Mouse (Mus musculus) MEL (cell line): ENCODE measurements around the gene Cyp21a1. TPM values are rescaled to one million over a fixed set of nuclear protein-coding genes. Genes with fewer than 3 reads are reported as not detected.

Experiments
- DNase-seq: peaks from one replicate; pipeline ENCODE4 v3.0.0; 2011; ENCODE audit warnings: low read depth, low spot score
- H3K27ac ChIP-seq: 2 replicates; pipeline ENCODE4 v1.5.1; 2012; ENCODE audit warnings: low read depth, mild to moderate bottlenecking, control low read depth, low read length, moderate library complexity; ENCODE audit not compliant: control insufficient read depth
- H3K27me3 ChIP-seq, 2 experiments: fragments of 150-350 bp in 1 of 2; sonication (generic) in 1 of 2; 2 replicates each; pipeline ENCODE4 v1.6.1; 2012; ENCODE audit warnings: low read length in 2 of 2, mild to moderate bottlenecking in 2 of 2, improper control_type of control experiment in 1 of 2, moderate library complexity in 1 of 2; ENCODE audit not compliant: insufficient read depth in 2 of 2, control insufficient read depth in 1 of 2
- H3K36me3 ChIP-seq, 2 experiments: 2 replicates each; pipeline ENCODE4 v1.6.1; 2012 to 2014; ENCODE audit warnings: low read length in 2 of 2, improper control_type of control experiment in 1 of 2, inconsistent platforms in 1 of 2, mild to moderate bottlenecking in 1 of 2; ENCODE audit not compliant: insufficient read depth in 2 of 2, control insufficient read depth in 1 of 2
- H3K4me1 ChIP-seq, 2 experiments: fragments of 150-350 bp in 1 of 2; sonication (generic) in 1 of 2; 2 replicates each; pipeline ENCODE4 v1.6.1; 2012; ENCODE audit warnings: low read length in 2 of 2, improper control_type of control experiment in 1 of 2, mild to moderate bottlenecking in 1 of 2; ENCODE audit not compliant: insufficient read depth in 2 of 2, control insufficient read depth in 1 of 2
- H3K4me3 ChIP-seq, 2 experiments: fragments of 150-350 bp in 1 of 2; sonication (generic) in 1 of 2; 2 replicates each; pipeline ENCODE4 v1.5.1; 2012; ENCODE audit warnings: low read depth in 2 of 2, low read length in 2 of 2, mild to moderate bottlenecking in 2 of 2, moderate library complexity in 2 of 2, control low read depth in 1 of 2, improper control_type of control experiment in 1 of 2; ENCODE audit not compliant: control insufficient read depth in 1 of 2, insufficient read depth in 1 of 2
- H3K79me2 ChIP-seq: 2 replicates; pipeline ENCODE4 v1.6.1; 2012; ENCODE audit warnings: mild to moderate bottlenecking, low read length, moderate library complexity; ENCODE audit not compliant: control insufficient read depth, poor library complexity, insufficient read depth
- H3K9ac ChIP-seq: 2 replicates; pipeline ENCODE4 v1.6.1; 2012; ENCODE audit warnings: low read depth, mild to moderate bottlenecking, control low read depth, low read length, moderate library complexity; ENCODE audit not compliant: control insufficient read depth, poor library complexity, severe bottlenecking
- H3K9me3 ChIP-seq: fragments of 150-350 bp; sonication (generic); replicated peaks from 2 replicates; pipeline ENCODE4 v1.6.1; 2012; ENCODE audit warnings: mild to moderate bottlenecking, low read length, improper control_type of control experiment, moderate library complexity; ENCODE audit not compliant: insufficient read depth
- BHLHE40 ChIP-seq: IDR thresholded peaks from 2 replicates; pipeline ENCODE4 v1.6.1; 2012; ENCODE audit warnings: low read depth, mild to moderate bottlenecking, inconsistent platforms, low read length, improper control_type of control experiment, borderline replicate concordance
- CHD1 ChIP-seq: IDR thresholded peaks from 2 replicates; pipeline ENCODE4 v1.6.1; 2012; ENCODE audit warnings: low read depth, mild to moderate bottlenecking, inconsistent platforms, low read length, improper control_type of control experiment
- ETS1 ChIP-seq: IDR thresholded peaks from 2 replicates; pipeline ENCODE4 v1.6.1; 2012; ENCODE audit warnings: low read depth, mild to moderate bottlenecking, inconsistent platforms, low read length, improper control_type of control experiment, moderate library complexity
- GATA1 ChIP-seq: IDR thresholded peaks from 2 replicates; pipeline ENCODE4 v1.6.1; 2011; ENCODE audit warnings: low read depth, low read length, improper control_type of control experiment
- MYB ChIP-seq: IDR thresholded peaks from 2 replicates; pipeline ENCODE4 v1.6.1; 2011; ENCODE audit warnings: mild to moderate bottlenecking, low read depth, low read length, improper control_type of control experiment
- MYC ChIP-seq: IDR thresholded peaks from 2 replicates; pipeline ENCODE4 v1.6.1; 2011; ENCODE audit warnings: low read depth, mild to moderate bottlenecking, low read length, improper control_type of control experiment, moderate library complexity
- SMC3 ChIP-seq: IDR thresholded peaks from 2 replicates; pipeline ENCODE4 v1.6.1; 2011; ENCODE audit warnings: low read depth, low read length, improper control_type of control experiment
- TCF12 ChIP-seq: IDR thresholded peaks from 2 replicates; pipeline ENCODE4 v1.6.1; 2014; ENCODE audit warnings: low read depth, mild to moderate bottlenecking, inconsistent platforms, low read length, improper control_type of control experiment, moderate library complexity
- polyA plus RNA-seq, 2 experiments: library from polyadenylated mRNA; stranded (reverse) in 1 of 2; unstranded in 1 of 2; fragments of >175 nt in 1 of 2; fragments of >200 nt in 1 of 2; gene quantifications; 2 replicates each; pipeline versions ENCODE4 v1.2.1 to v1.2.4; 2012; ENCODE audit warnings: low replicate concordance in 2 of 2, low read depth in 1 of 2; ENCODE audit not compliant: insufficient read length in 2 of 2, insufficient read depth in 1 of 2, missing spikeins in 1 of 2
- total RNA-seq: library from RNA; depleted of rRNA; stranded (reverse); fragments of 300-350 nt; gene quantifications from 2 replicates; pipeline ENCODE4 v1.2.3, GENCODE M21; 2012; rRNA removed

Gene Cyp21a1
- total and polyA plus RNA-seq, 3 experiments, result not detected

DNA sequence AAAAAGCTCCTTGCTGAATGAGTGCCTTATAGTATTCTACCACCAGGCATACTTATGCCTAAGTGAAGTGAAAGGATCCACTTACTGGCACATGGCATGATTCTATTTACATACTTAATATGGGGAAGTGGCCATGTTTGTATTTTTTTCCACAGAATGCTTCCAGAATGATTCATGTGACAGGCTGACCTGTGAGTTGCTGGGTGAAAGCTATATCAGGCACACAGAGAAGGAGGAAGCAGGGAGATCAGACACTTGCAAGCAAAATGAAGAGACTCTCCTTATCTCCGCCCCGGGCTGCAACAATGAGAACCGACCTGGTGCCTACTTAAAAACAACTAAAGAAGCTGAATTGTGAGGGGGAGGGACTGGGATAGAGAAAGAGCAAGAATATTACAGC lies 42.9 kb downstream of the Cyp21a1 start:
- Histone ChIP-seq H3K36me3 (no peaks in the 10 kb centered on the region), H3K4me1 (no peaks in the 10 kb centered on the region), H3K27me3 (no peaks in the 10 kb centered on the region), H3K79me2 (no peaks in the 10 kb centered on the region), H3K27ac (no peak overlapping the region), H3K9me3 (no peaks in the 10 kb centered on the region), H3K9ac (no peak overlapping the region), H3K4me3 (no peak overlapping the region)
- TF ChIP-seq TCF12 (no peak), GATA1 (no peak), MYC (no peak), MYB (no peak), BHLHE40 (no peak), SMC3 (no peak), ETS1 (no peak), CHD1 (no peak)
- peak; percentile 12 for DNase-seq

Other genes starting within 250 kb of the Cyp21a1 start
Only the 30 nearest of the 34 such genes appear.
- 10.6 and 12.0 TPM in 2 replicates for gene Gpsm3, start 214.8 kb downstream of the Cyp21a1 start, total RNA-seq
- gene Gpsm3, start 214.8 kb downstream of the Cyp21a1 start, polyA plus RNA-seq, result 10 to 100 TPM in 1 of 2 experiments, not detected in 1; 37.8 TPM
- gene Pbx2, start 213.3 kb downstream of the Cyp21a1 start, total RNA-seq, result 40.3 and 42.4 TPM in 2 replicates
- gene Pbx2, start 213.3 kb downstream of the Cyp21a1 start, polyA plus RNA-seq, result 10 to 100 TPM in 1 of 2 experiments, not detected in 1; 76.7 TPM
- gene Ager, start 206.7 kb downstream of the Cyp21a1 start, total RNA-seq, result 0.27 and 0.62 TPM in 2 replicates
- gene Ager, start 206.7 kb downstream of the Cyp21a1 start, polyA plus RNA-seq, result 1 to 10 TPM in 1 of 2 experiments, not detected in 1; 3.7 TPM
- 23.5 and 24.8 TPM in 2 replicates for gene Rnf5, start 200.9 kb downstream of the Cyp21a1 start, total RNA-seq
- gene Rnf5, start 200.9 kb downstream of the Cyp21a1 start, polyA plus RNA-seq, result 10 to 100 TPM in 1 of 2 experiments, not detected in 1; 85.1 TPM
- gene Agpat1, start 200.3 kb downstream of the Cyp21a1 start, total RNA-seq, result 81.5 and 85.2 TPM in 2 replicates
- gene Agpat1, start 200.3 kb downstream of the Cyp21a1 start, polyA plus RNA-seq, result 100 to 1,000 TPM in 1 of 2 experiments, not detected in 1; 153 TPM
- 0.56 and 0.89 TPM in 2 replicates for gene Egfl8, start 188.6 kb downstream of the Cyp21a1 start, total RNA-seq
- gene Egfl8, start 188.6 kb downstream of the Cyp21a1 start, polyA plus RNA-seq, result 1 to 10 TPM in 1 of 2 experiments, not detected in 1; 1.6 TPM
- 20.2 and 29.2 TPM in 2 replicates for gene Ppt2, start 176.1 kb downstream of the Cyp21a1 start, total RNA-seq
- gene Ppt2, start 176.1 kb downstream of the Cyp21a1 start, polyA plus RNA-seq, result 100 to 1,000 TPM in 1 of 2 experiments, 10 to 100 TPM in 1; 67.1 to 147 TPM
- gene Prrt1, start 175.0 kb downstream of the Cyp21a1 start, total RNA-seq, result not detected in 2 replicates
- gene Prrt1, start 175.0 kb downstream of the Cyp21a1 start, polyA plus RNA-seq, result 1 to 10 TPM in 1 of 2 experiments, not detected in 1; 1.0 TPM
- gene Fkbpl, start 159.8 kb downstream of the Cyp21a1 start, total RNA-seq, result 4.4 and 7.0 TPM in 2 replicates
- 1 to 10 TPM in 1 of 2 experiments, not detected in 1; 6.4 TPM for gene Fkbpl, start 159.8 kb downstream of the Cyp21a1 start, polyA plus RNA-seq
- 39.6 and 45.3 TPM in 2 replicates for gene Atf6b, start 157.4 kb downstream of the Cyp21a1 start, total RNA-seq
- gene Atf6b, start 157.4 kb downstream of the Cyp21a1 start, polyA plus RNA-seq, result 100 to 1,000 TPM in 1 of 2 experiments, not detected in 1; 101 TPM
- gene Tnxb, start 134.0 kb downstream of the Cyp21a1 start, total RNA-seq, result 0.16 and 0.27 TPM in 2 replicates
- gene Tnxb, start 134.0 kb downstream of the Cyp21a1 start, polyA plus RNA-seq, result under 1 TPM in 1 of 2 experiments, not detected in 1; 0.28 TPM
- gene C4b, start 60.7 kb downstream of the Cyp21a1 start, total RNA-seq, result 0.08 TPM in 1 of 2 replicates, not detected in the other
- under 1 TPM in 1 of 2 experiments, not detected in 1; 0.24 TPM for gene C4b, start 60.7 kb downstream of the Cyp21a1 start, polyA plus RNA-seq
- 33.6 and 43.3 TPM in 2 replicates for gene Stk19, start 32.4 kb upstream of the Cyp21a1 start, total RNA-seq
- 10 to 100 TPM in 1 of 2 experiments, not detected in 1; 56.5 TPM for gene Stk19, start 32.4 kb upstream of the Cyp21a1 start, polyA plus RNA-seq
- gene Dxo, start 32.5 kb upstream of the Cyp21a1 start, total RNA-seq, result 15.2 and 18.0 TPM in 2 replicates
- gene Dxo, start 32.5 kb upstream of the Cyp21a1 start, polyA plus RNA-seq, result 10 to 100 TPM in 1 of 2 experiments, not detected in 1; 39.7 TPM
- gene Skiv2l, start 45.6 kb upstream of the Cyp21a1 start, total RNA-seq, result 29.6 and 34.9 TPM in 2 replicates
- 10 to 100 TPM in 1 of 2 experiments, not detected in 1; 47.0 TPM for gene Skiv2l, start 45.6 kb upstream of the Cyp21a1 start, polyA plus RNA-seq
- 58.8 and 67.6 TPM in 2 replicates for gene Nelfe, start 45.8 kb upstream of the Cyp21a1 start, total RNA-seq
- gene Nelfe, start 45.8 kb upstream of the Cyp21a1 start, polyA plus RNA-seq, result 100 to 1,000 TPM in 1 of 2 experiments, not detected in 1; 192 TPM
- gene Cfb, start 58.0 kb upstream of the Cyp21a1 start, total RNA-seq, result 0.19 and 0.20 TPM in 2 replicates
- gene Cfb, start 58.0 kb upstream of the Cyp21a1 start, polyA plus RNA-seq, result 1 to 10 TPM in 1 of 2 experiments, not detected in 1; 3.1 TPM
- 6.6 and 7.6 TPM in 2 replicates for gene Zbtb12, start 74.9 kb upstream of the Cyp21a1 start, total RNA-seq
- 10 to 100 TPM in 1 of 2 experiments, not detected in 1; 24.3 TPM for gene Zbtb12, start 74.9 kb upstream of the Cyp21a1 start, polyA plus RNA-seq
- gene Gm20547, start 77.5 kb upstream of the Cyp21a1 start, total RNA-seq, result not detected in 2 replicates
- under 1 TPM in 1 of 2 experiments, not detected in 1; 0.03 TPM for gene Gm20547, start 77.5 kb upstream of the Cyp21a1 start, polyA plus RNA-seq
- gene C2, start 93.7 kb upstream of the Cyp21a1 start, total RNA-seq, result 1.6 and 2.2 TPM in 2 replicates
- 1 to 10 TPM in 1 of 2 experiments, not detected in 1; 9.4 TPM for gene C2, start 93.7 kb upstream of the Cyp21a1 start, polyA plus RNA-seq
- gene Ehmt2, start 93.9 kb upstream of the Cyp21a1 start, total RNA-seq, result 66.6 and 67.4 TPM in 2 replicates
- 100 to 1,000 TPM in 1 of 2 experiments, not detected in 1; 113 TPM for gene Ehmt2, start 93.9 kb upstream of the Cyp21a1 start, polyA plus RNA-seq
- 0.12 TPM in 1 of 2 replicates, not detected in the other for gene Slc44a4, start 109.9 kb upstream of the Cyp21a1 start, total RNA-seq
- under 1 TPM in 1 of 2 experiments, not detected in 1; 0.06 TPM for gene Slc44a4, start 109.9 kb upstream of the Cyp21a1 start, polyA plus RNA-seq
- 6.5 and 7.0 TPM in 2 replicates for gene Neu1, start 126.7 kb upstream of the Cyp21a1 start, total RNA-seq
- gene Neu1, start 126.7 kb upstream of the Cyp21a1 start, polyA plus RNA-seq, result 1 to 10 TPM in 1 of 2 experiments, not detected in 1; 7.9 TPM
- gene Hspa1b, start 154.7 kb upstream of the Cyp21a1 start, total RNA-seq, result 0.04 TPM in 1 of 2 replicates, not detected in the other
- gene Hspa1b, start 154.7 kb upstream of the Cyp21a1 start, polyA plus RNA-seq, result not detected
- not detected in 2 replicates for gene Gm20481, start 165.4 kb upstream of the Cyp21a1 start, total RNA-seq
- not detected for gene Gm20481, start 165.4 kb upstream of the Cyp21a1 start, polyA plus RNA-seq
- gene Hspa1a, start 167.6 kb upstream of the Cyp21a1 start, total RNA-seq, result 0.07 TPM in 1 of 2 replicates, not detected in the other
- not detected for gene Hspa1a, start 167.6 kb upstream of the Cyp21a1 start, polyA plus RNA-seq
- gene Hspa1l, start 168.1 kb upstream of the Cyp21a1 start, total RNA-seq, result 0.07 and 0.15 TPM in 2 replicates
- gene Hspa1l, start 168.1 kb upstream of the Cyp21a1 start, polyA plus RNA-seq, result 1 to 10 TPM in 1 of 2 experiments, not detected in 1; 1.6 TPM
- 50.6 and 57.9 TPM in 2 replicates for gene Lsm2, start 177.3 kb upstream of the Cyp21a1 start, total RNA-seq
- 100 to 1,000 TPM in 1 of 2 experiments, not detected in 1; 180 TPM for gene Lsm2, start 177.3 kb upstream of the Cyp21a1 start, polyA plus RNA-seq
- gene Vars, start 196.4 kb upstream of the Cyp21a1 start, total RNA-seq, result 149 and 158 TPM in 2 replicates
- gene Vars, start 196.4 kb upstream of the Cyp21a1 start, polyA plus RNA-seq, result 100 to 1,000 TPM in 1 of 2 experiments, not detected in 1; 251 TPM
- 9.7 and 10.4 TPM in 2 replicates for gene Vwa7, start 212.0 kb upstream of the Cyp21a1 start, total RNA-seq
- 1 to 10 TPM in 1 of 2 experiments, not detected in 1; 9.8 TPM for gene Vwa7, start 212.0 kb upstream of the Cyp21a1 start, polyA plus RNA-seq